Mouse (Mus musculus): ENCODE measurements around the gene Ccdc65. TPM values are rescaled to one million over a fixed set of nuclear protein-coding genes. Genes with fewer than 3 reads are reported as not detected.

The Ccdc65 gene
- total RNA-seq (2012; rRNA removed) (not detected in 2 replicates), polyA plus RNA-seq (2012; ENCODE audit: insufficient read depth in 1 of 2, insufficient read length in 2 of 2, low read depth in 1 of 2, low replicate concordance in 2 of 2, missing spikeins in 1 of 2) (under 1 TPM in 1 of 2 experiments, not detected in 1; 0.13 TPM)

DNA sequence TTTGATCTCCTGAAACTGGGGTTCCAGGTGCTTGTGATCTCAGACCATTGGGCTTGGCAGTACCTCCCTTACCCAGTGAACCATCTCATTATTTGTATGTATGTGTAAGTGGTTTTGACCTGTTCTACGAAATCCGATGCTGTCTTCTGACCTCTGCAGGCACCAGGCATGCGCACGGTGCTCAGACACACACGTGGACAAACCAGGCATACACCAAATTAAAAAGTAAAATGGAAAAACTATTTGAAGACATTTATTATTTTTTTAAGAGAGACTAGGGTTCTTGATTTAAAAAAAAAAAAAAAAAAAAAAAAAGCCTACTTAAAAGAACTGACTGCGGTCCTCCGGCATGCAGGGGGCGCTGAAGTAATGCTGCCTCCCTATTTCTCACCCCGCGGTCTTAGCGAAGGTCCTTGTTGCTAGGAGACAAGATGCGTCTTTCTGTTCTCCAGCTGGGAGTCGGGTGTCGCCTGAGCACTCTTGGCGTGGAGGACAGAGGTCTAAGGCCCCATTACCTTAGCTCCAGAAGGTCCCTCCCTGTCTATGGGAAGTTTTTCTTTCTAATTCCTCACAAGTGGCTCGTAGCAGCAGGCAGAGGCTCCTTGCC lies at the start of gene Ccdc65:
Gene Ccdc65 (plus strand): TSS at position 442 of the 607 bp plus-strand sequence.
- Histone ChIP-seq H3K27ac (ENCODE audit: control insufficient read depth, low read depth, low read length) (no peak within 1 kb of the TSS), H3K36me3 (ENCODE audit: control insufficient read depth in 1 of 2, insufficient read depth in 2 of 2, low read length in 2 of 2) (no peaks in the 10 kb centered on the region; a peak in 1 of 4 replicates), H3K27me3 (ENCODE audit: control insufficient read depth in 1 of 2, insufficient read depth in 2 of 2, low read length in 2 of 2) (peaks cover 4 to 17% of the 10 kb centered on the region in 2 experiments), H3K4me1 (ENCODE audit: control insufficient read depth in 1 of 2, insufficient read depth in 2 of 2, low read length in 2 of 2) (no peaks in the 10 kb centered on the region; a peak in 1 of 4 replicates), H3K9ac (ENCODE audit: control insufficient read depth, low read depth, low read length, poor library complexity, severe bottlenecking) (no peak within 1 kb of the TSS), H3K9me3 (replicated peaks; ENCODE audit: insufficient read depth, low read length) (no peaks in the 10 kb centered on the region), H3K4me3 (ENCODE audit: control insufficient read depth in 1 of 2, insufficient read depth in 1 of 2, low read depth in 2 of 2, low read length in 2 of 2) (peak within 1 kb of the TSS in 1 of 2 experiments; percentile 37; a peak in 1 of 4 replicates), H3K79me2 (ENCODE audit: control insufficient read depth, insufficient read depth, low read length, poor library complexity) (no peaks in the 10 kb centered on the region)
- DNase-seq (ENCODE audit: low read depth, low spot score): peak; percentile 95
- TF ChIP-seq MYB (IDR thresholded peaks at IDR 0.05; ENCODE audit: low read depth, low read length) (no peak), HCFC1 (IDR thresholded peaks at IDR 0.05; ENCODE audit: low read depth, low read length) (peak; percentile 80), MEF2A (IDR thresholded peaks at IDR 0.05; ENCODE audit: extremely low read depth, insufficient replicate concordance, low read depth, low read length, poor library complexity, severe bottlenecking) (no peak), MXI1 (IDR thresholded peaks at IDR 0.05; ENCODE audit: low read depth, low read length) (peak; percentile 86), ZKSCAN1 (IDR thresholded peaks at IDR 0.05; ENCODE audit: low read depth, low read length) (no peak), KAT2A (conservative IDR thresholded peaks at IDR 0.05; ENCODE audit: low read depth, low read length) (no peak), USF2 (IDR thresholded peaks at IDR 0.05; ENCODE audit: borderline replicate concordance in 1 of 2, insufficient read depth in 1 of 2, low read depth in 1 of 2, low read length in 2 of 2) (no peak), TCF12 (IDR thresholded peaks at IDR 0.05; ENCODE audit: low read depth, low read length) (no peak), MAX (IDR thresholded peaks at IDR 0.05; ENCODE audit: low read length) (no peak), GATA1 (IDR thresholded peaks at IDR 0.05; ENCODE audit: low read depth, low read length) (no peak), MAZ (IDR thresholded peaks at IDR 0.05; ENCODE audit: low read depth, low read length) (no peak), TAL1 (IDR thresholded peaks at IDR 0.05; ENCODE audit: low read length) (no peak), MYC (IDR thresholded peaks at IDR 0.05; ENCODE audit: low read depth, low read length) (no peak), POLR2AphosphoS2 (IDR thresholded peaks at IDR 0.05; ENCODE audit: low read length) (no peak), TBP (IDR thresholded peaks at IDR 0.05; ENCODE audit: low read depth, low read length) (0 out of 2 replicates have a peak, but pooled peaks have one; percentile 16), EP300 (IDR thresholded peaks at IDR 0.05; ENCODE audit: low read depth in 1 of 2, low read length in 2 of 2) (no peak), ETS1 (IDR thresholded peaks at IDR 0.05; ENCODE audit: low read depth, low read length) (no peak), ZNF384 (IDR thresholded peaks at IDR 0.05; ENCODE audit: low read depth, low read length) (peak; percentile 99), ZC3H11A (IDR thresholded peaks at IDR 0.05; ENCODE audit: low read depth, low read length) (no peak), MAFK (IDR thresholded peaks at IDR 0.05; ENCODE audit: borderline replicate concordance, low read depth, low read length) (no peak), SMC3 (IDR thresholded peaks at IDR 0.05; ENCODE audit: low read depth, low read length) (no peak), SIN3A (IDR thresholded peaks at IDR 0.05; ENCODE audit: low read length) (peak; percentile 99), NELFE (IDR thresholded peaks at IDR 0.05; ENCODE audit: low read depth, low read length) (no peak), POLR2A (IDR thresholded peaks at IDR 0.05; ENCODE audit: control insufficient read depth in 1 of 2, insufficient read depth in 1 of 2, low read depth in 1 of 2, low read length in 2 of 2, poor library complexity in 1 of 2) (no peak), E2F4 (IDR thresholded peaks at IDR 0.05; ENCODE audit: borderline replicate concordance, low read depth, low read length) (no peak), NRF1 (IDR thresholded peaks at IDR 0.05; ENCODE audit: insufficient read depth, low read depth, low read length, poor library complexity, severe bottlenecking) (no peak), ZMIZ1 (IDR thresholded peaks at IDR 0.05; ENCODE audit: low read depth, low read length) (no peak), ELF1 (IDR thresholded peaks at IDR 0.05; ENCODE audit: low read depth, low read length) (peak; percentile 26; the same call in 1 of the 2 replicates), POLR2AphosphoS5 (IDR thresholded peaks at IDR 0.05; ENCODE audit: borderline replicate concordance, low read depth, low read length) (no peak), BHLHE40 (IDR thresholded peaks at IDR 0.05; ENCODE audit: borderline replicate concordance, low read depth, low read length) (no peak), CTCF (IDR thresholded peaks at IDR 0.05 in 2 of 3, conservative IDR thresholded peaks at IDR 0.05 in 1 of 3; ENCODE audit: control insufficient read depth in 1 of 3, insufficient read depth in 1 of 3, low read depth in 2 of 3, low read length in 3 of 3, poor library complexity in 1 of 3, severe bottlenecking in 1 of 3) (peak; percentile 44 to 86 (median 78); a peak in 5 of 6 replicates), JUND (IDR thresholded peaks at IDR 0.05; ENCODE audit: low read depth, low read length) (no peak), GABPA (IDR thresholded peaks at IDR 0.05; ENCODE audit: low read depth, low read length) (no peak; the same call in 1 of the 2 replicates), CHD1 (IDR thresholded peaks at IDR 0.05; ENCODE audit: low read depth, low read length) (no peak), RCOR1 (IDR thresholded peaks at IDR 0.05; ENCODE audit: low read depth, low read length) (no peak), RAD21 (IDR thresholded peaks at IDR 0.05; ENCODE audit: low read depth, low read length) (no peak), CHD2 (IDR thresholded peaks at IDR 0.05; ENCODE audit: low read length) (no peak)
